Comparison of ENCODE assay signal across 10 mouse cellular contexts in genomic region chr13:12165461-12166058, GRCm38 (mm10). TPM values are rescaled to one million over a fixed set of nuclear protein-coding genes. Genes with fewer than 3 reads are reported as not detected.
DNase-seq lines count a peak whose midpoint lies in the region; ATAC-seq lines count a peak whose summit lies in the region.
"Had no signal": no experiment of that assay in that cellular context is flagged by ENCODE, and none has a peak within 500 bp of the region (broad histone marks: within the 10 kb centered on the region; RNA-seq: fewer than 3 reads in every experiment).

No protein-coding gene starts in this region.

- H3K36me3 ChIP-seq in heart, embryonic 14.5 days (ENCODE audit: control insufficient read depth, insufficient read depth, low read length) = no peaks in the 10 kb centered on the region

- ATAC-seq in heart, embryonic 14.5 days (ENCODE audit: insufficient number of reproducible peaks, insufficient read depth, low FRiP score, low read depth) = no peak
- no peak for ATAC-seq in monocyte, adult 5-6 weeks (replicated peaks; ENCODE audit: insufficient number of reproducible peaks, low FRiP score, low TSS enrichment, poor library complexity, severe bottlenecking)

- no peaks in the 10 kb centered on the region for H3K9me3 ChIP-seq in heart, embryonic 14.5 days (ENCODE audit: control insufficient read depth, low read length)

- peaks cover 13 to 25% of the 10 kb centered on the region in 2 experiments for H3K4me1 ChIP-seq in heart, embryonic 14.5 days (ENCODE audit: control insufficient read depth in 2 of 2, insufficient read depth in 2 of 2, low read length in 2 of 2)

- peak overlapping the region; percentile 43 to 54; a peak in 3 of 4 replicates for H3K27ac ChIP-seq in heart, embryonic 14.5 days (replicated peaks in 1 of 2; ENCODE audit: control insufficient read depth in 1 of 2, insufficient read depth in 1 of 2, low read depth in 2 of 2, low read length in 2 of 2)

- H3K4me2 ChIP-seq in heart, embryonic 14.5 days (ENCODE audit: low read length) = peak overlapping the region; percentile 34

- intact Hi-C loops in left cerebral cortex, postnatal 25 days (cut with DNase I) = loop anchor here (1.0 to 5.0 kb wide), 3 partner anchors 30 to 153 kb away; partner anchors contain the start of gene Ryr2

- DNase-seq in heart, adult 11 months = no peak
- peak; percentile 31 to 49 for DNase-seq in left cerebral cortex, postnatal 25 days (ENCODE audit: low spot score in 2 of 2)
- DNase-seq in left cerebral cortex, adult 11 months (ENCODE audit: low spot score) = no peak
- DNase-seq in kidney, adult 9 months = peak; percentile 57
- DNase-seq in kidney, postnatal 14 days = peak; percentile 24
- DNase-seq: layer of hippocampus, postnatal 36 days had no signal

- WGBS in heart, embryonic 14.5 days = 27% methylated on average over 7 of the region's 8 CpGs

- H3K27me3 ChIP-seq in heart, embryonic 14.5 days (ENCODE audit: control insufficient read depth, insufficient read depth, low read length) = no peaks in the 10 kb centered on the region

- no peak overlapping the region for H3K4me3 ChIP-seq in heart, embryonic 14.5 days (ENCODE audit: control insufficient read depth in 1 of 2, insufficient read depth in 1 of 2, low read depth in 1 of 2, low read length in 2 of 2)

- no peak overlapping the region; the same call in 1 of the 2 replicates for H3K9ac ChIP-seq in heart, embryonic 14.5 days (ENCODE audit: low read length)

RNA-seq across cellular contexts. Expression of gene Ryr2, which starts 58.8 kb away (rescaled TPM):
- polyA plus RNA-seq in heart, embryonic 14.5 days (2014; fragmentation: Nextera tagmentation; extraction: Ambion mirVana) = 64.8 and 69.1 TPM in 2 replicates
- 100 to 1,000 TPM; 170 to 177 TPM for total RNA-seq in left cerebral cortex, postnatal 25 days (2021)
- 0.19 TPM in 1 of 3 replicates, not detected in the others for total RNA-seq in monocyte, adult 5-6 weeks (2017)
- total RNA-seq: megakaryocyte progenitor cell, adult 5-6 weeks had no signal
- polyA plus RNA-seq: liver, adult 2 months had no signal

Comparison
In these comparisons a context has a peak if more than half of its experiments do, and no peak if none do; other contexts are left out.
1. DNase-seq: peak in left cerebral cortex, postnatal 25 days (2 of 2), kidney, adult 9 months (single experiment) and kidney, postnatal 14 days (single experiment); none in heart, adult 11 months (single experiment) and left cerebral cortex, adult 11 months (single experiment).
2. RNA of gene Ryr2, which starts 58.8 kb away (total RNA-seq): 170 to 177 TPM in left cerebral cortex, postnatal 25 days; 0.19 TPM in monocyte, adult 5-6 weeks; every median in the first group is over 100 times any median in the second.